Mouse (Mus musculus) lung, postnatal 0 days (tissue): ENCODE data around the gene Rab11fip4.

Experiments used
- CTCF ChIP-seq: IDR thresholded peaks from 2 replicates; pipeline ENCODE4 v1.5.1; 2016; ENCODE audit warnings: antibody characterized with exemption, mild to moderate bottlenecking
- EP300 ChIP-seq: IDR thresholded peaks from 2 replicates; pipeline ENCODE4 v1.6.1; 2016; ENCODE audit warnings: antibody characterized with exemption, mild to moderate bottlenecking, control low read depth

DNA sequence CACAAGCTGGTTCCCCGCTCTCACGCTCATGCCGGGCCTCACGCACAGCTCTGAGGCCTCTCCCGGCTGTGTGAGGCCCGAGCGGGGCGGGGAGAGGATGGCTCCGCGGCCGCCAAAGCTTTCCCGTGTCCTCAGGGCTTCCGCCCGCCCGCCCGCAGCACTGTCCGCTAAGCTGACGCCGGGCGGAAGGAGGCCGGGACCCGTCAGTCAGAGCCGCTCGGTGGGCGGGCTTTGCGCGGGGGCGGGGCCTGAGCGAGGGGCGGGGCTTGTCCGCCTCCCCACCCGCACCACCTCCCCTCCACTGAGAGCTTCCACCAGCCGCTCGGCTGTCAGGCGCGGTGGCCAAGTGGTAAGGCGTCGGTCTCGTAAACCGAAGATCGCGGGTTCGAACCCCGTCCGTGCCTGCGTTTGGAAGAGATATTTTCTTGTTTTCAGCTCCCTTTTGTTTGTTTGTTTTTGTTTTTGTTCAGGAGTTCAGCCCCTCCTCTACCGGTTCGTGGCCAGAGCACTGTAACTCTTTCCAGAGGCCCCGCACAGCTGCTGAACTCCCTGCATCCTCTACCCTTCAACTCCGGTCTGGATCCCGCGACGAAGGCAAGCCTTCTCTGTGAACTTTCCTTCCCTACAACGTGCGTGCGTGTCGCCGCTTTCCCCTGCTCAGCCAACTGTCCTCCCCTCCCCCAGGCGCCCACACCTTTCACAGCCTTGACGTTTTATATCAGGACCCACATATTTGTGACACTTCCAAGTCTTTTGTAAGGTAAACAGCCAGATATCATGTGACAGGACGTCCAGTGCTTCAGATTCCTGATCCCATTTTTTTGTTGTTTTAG is 113.5 kb downstream of the Rab11fip4 start:
- no peak; the same call in 1 of the 2 replicates for TF ChIP-seq CTCF
- TF ChIP-seq EP300 = peak; percentile 69
